In genomic region chr6:28260425-28261191, GRCm38 (mm10) we compare ENCODE assay signal across 8 mouse cellular contexts.
DNase-seq lines count a peak whose midpoint lies in the region; ATAC-seq and TF ChIP-seq lines count a peak whose summit lies in the region.

No protein-coding gene starts in this region.

- H3K9ac ChIP-seq in forebrain, embryonic 14.5 days (ENCODE audit: low read length), result peak overlapping the region; percentile 74
- H3K9ac ChIP-seq in intestine, embryonic 14.5 days (ENCODE audit: low read length), result peak overlapping the region; percentile 71
- peak overlapping the region; percentile 99 for H3K9ac ChIP-seq in liver, embryonic 12.5 days

- DNase-seq in layer of hippocampus, adult 2 months (ENCODE audit: low spot score in 2 of 2), result no peak
- no peak for DNase-seq in layer of hippocampus, adult 9-11 months
- peak; percentile 31 for DNase-seq in cerebellum, adult 11-12 months
- DNase-seq in forebrain, embryonic 14.5 days (ENCODE audit: low spot score), result peak; percentile 20
- peak; percentile 83 for DNase-seq in intestine, embryonic 14.5 days (ENCODE audit: low spot score)
- DNase-seq in natural killer cell, adult 2 months (ENCODE audit: low spot score in 2 of 2), result peak; percentile 26 to 29

- H3K4me1 ChIP-seq in forebrain, embryonic 14.5 days (ENCODE audit: control insufficient read depth, insufficient read depth, low read length), result peaks cover 6% of the 10 kb centered on the region
- H3K4me1 ChIP-seq in intestine, embryonic 14.5 days (replicated peaks; ENCODE audit: control insufficient read depth, insufficient read depth, low read length), result no peaks in the 10 kb centered on the region
- H3K4me1 ChIP-seq in liver, embryonic 12.5 days, result peaks cover 37% of the 10 kb centered on the region
- H3K4me1 ChIP-seq in testis, adult 2 months (ENCODE audit: control insufficient read depth, insufficient read depth, low read length), result peaks cover 7% of the 10 kb centered on the region

- H3K9me3 ChIP-seq in forebrain, embryonic 14.5 days (replicated peaks; ENCODE audit: control insufficient read depth, low read length), result no peaks in the 10 kb centered on the region
- no peaks in the 10 kb centered on the region for H3K9me3 ChIP-seq in intestine, embryonic 14.5 days (ENCODE audit: control insufficient read depth, low read length)
- H3K9me3 ChIP-seq in liver, embryonic 12.5 days (replicated peaks), result no peaks in the 10 kb centered on the region

- no peak for TF ChIP-seq POLR2A in testis, adult 2 months (IDR thresholded peaks at IDR 0.05; ENCODE audit: control insufficient read depth, low read depth, low read length)

- H3K27me3 ChIP-seq in forebrain, embryonic 14.5 days (replicated peaks; ENCODE audit: control insufficient read depth, insufficient read depth, low read length), result no peaks in the 10 kb centered on the region
- H3K27me3 ChIP-seq in intestine, embryonic 14.5 days (replicated peaks; ENCODE audit: control insufficient read depth, insufficient read depth, low read length), result no peaks in the 10 kb centered on the region
- H3K27me3 ChIP-seq in liver, embryonic 12.5 days (replicated peaks), result no peaks in the 10 kb centered on the region
- H3K27me3 ChIP-seq in testis, adult 2 months (ENCODE audit: control insufficient read depth, insufficient read depth, low read length), result no peaks in the 10 kb centered on the region

- H3K4me3 ChIP-seq in layer of hippocampus, adult 2 months, result peak overlapping the region; percentile 92
- H3K4me3 ChIP-seq in forebrain, embryonic 14.5 days (ENCODE audit: low read depth, low read length), result peak overlapping the region; percentile 83
- peak overlapping the region; percentile 75 for H3K4me3 ChIP-seq in intestine, embryonic 14.5 days (ENCODE audit: low read depth, low read length)
- peak overlapping the region; percentile 98 for H3K4me3 ChIP-seq in liver, embryonic 12.5 days
- peak overlapping the region; percentile 99 for H3K4me3 ChIP-seq in testis, adult 2 months (ENCODE audit: control insufficient read depth, low read depth, low read length)

- peaks cover 7% of the 10 kb centered on the region for H3K36me3 ChIP-seq in forebrain, embryonic 14.5 days (ENCODE audit: control insufficient read depth, insufficient read depth, low read length)
- peaks cover 25% of the 10 kb centered on the region for H3K36me3 ChIP-seq in intestine, embryonic 14.5 days (ENCODE audit: control insufficient read depth, insufficient read depth, low read length)
- H3K36me3 ChIP-seq in liver, embryonic 12.5 days, result peaks cover 29% of the 10 kb centered on the region
- H3K36me3 ChIP-seq in testis, adult 2 months (ENCODE audit: control insufficient read depth, insufficient read depth, low read length), result peaks cover 4% of the 10 kb centered on the region

- no peak for TF ChIP-seq CTCF in layer of hippocampus, adult 2 months (conservative IDR thresholded peaks at IDR 0.05)
- no peak for TF ChIP-seq CTCF in testis, adult 2 months (IDR thresholded peaks at IDR 0.05; ENCODE audit: control insufficient read depth, insufficient read depth, insufficient replicate concordance, low read depth, low read length)

- peak; percentile 56 for ATAC-seq in forebrain, embryonic 14.5 days
- ATAC-seq in intestine, embryonic 14.5 days (replicated peaks; ENCODE audit: low FRiP score, low TSS enrichment, low read depth), result peak; percentile 38
- peak; percentile 55 for ATAC-seq in liver, embryonic 12.5 days

- H3K4me2 ChIP-seq in forebrain, embryonic 14.5 days (ENCODE audit: low read length), result peak overlapping the region; percentile 97
- H3K4me2 ChIP-seq in intestine, embryonic 14.5 days (ENCODE audit: low read length), result peak overlapping the region; percentile 89
- peak overlapping the region; percentile 93 for H3K4me2 ChIP-seq in liver, embryonic 12.5 days

- WGBS in forebrain, embryonic 14.5 days, result under 1% methylated on average over 62 of the region's 64 CpGs
- WGBS in intestine, embryonic 14.5 days, result 2% methylated on average over 62 of the region's 64 CpGs
- WGBS in liver, embryonic 12.5 days (ENCODE audit: insufficient replicate concordance), result 1% methylated on average over 64 of the region's 64 CpGs

- H3K27ac ChIP-seq in layer of hippocampus, adult 2 months, result peak overlapping the region; percentile 47; the same call in 1 of the 2 replicates
- H3K27ac ChIP-seq in forebrain, embryonic 14.5 days (ENCODE audit: low read depth, low read length), result peak overlapping the region; percentile 75; the same call in 1 of the 2 replicates
- H3K27ac ChIP-seq in intestine, embryonic 14.5 days (ENCODE audit: low read depth), result peak overlapping the region; percentile 88
- H3K27ac ChIP-seq in liver, embryonic 12.5 days, result peak overlapping the region; percentile 92
- peak overlapping the region; percentile 99 for H3K27ac ChIP-seq in testis, adult 2 months (ENCODE audit: control insufficient read depth, insufficient read depth, low read depth, low read length)

Comparison
In these comparisons a context has a peak if more than half of its experiments do, and no peak if none do; other contexts are left out.
1. DNase-seq: peak in cerebellum, adult 11-12 months (single experiment), forebrain, embryonic 14.5 days (single experiment), intestine, embryonic 14.5 days (single experiment) and natural killer cell, adult 2 months (2 of 2); none in layer of hippocampus, adult 2 months (0 of 2) and layer of hippocampus, adult 9-11 months (single experiment).
2. H3K27ac ChIP-seq: peak in every context shown above with its lines; median percentile 99 in testis, adult 2 months; 92 in liver, embryonic 12.5 days; 88 in intestine, embryonic 14.5 days; 75 in forebrain, embryonic 14.5 days; 47 in layer of hippocampus, adult 2 months.
3. Peak in every context shown above with its lines, with median percentiles within 50 percentile points of each other: H3K4me3 ChIP-seq, ATAC-seq, H3K4me2 ChIP-seq and H3K9ac ChIP-seq.